Mouse (Mus musculus) heart, postnatal 25 days (tissue): ENCODE results near the gene Cttn. TPM values are rescaled to one million over a fixed set of nuclear protein-coding genes. Genes with fewer than 3 reads are reported as not detected.

Experiments used
- DNase-seq: peaks from one replicate; pipeline ENCODE4 v3.0.0; 2022; ENCODE audit warnings: low spot score
- intact Hi-C: fragments of 180-260 bp; cut with DNase I; formaldehyde crosslinking; loops from one replicate; pipeline ENCODE4 v1.15.1; 2025
- total RNA-seq, 2 experiments: library from RNA; stranded (reverse); gene quantifications; 2 replicates each; pipeline ENCODE4 v1.2.3; 2021

The Cttn gene
- total RNA-seq, 2 experiments from 2014 or later, result 29.5 to 32.4 TPM

- no peak for DNase-seq
- intact Hi-C loops, result no loop called here
Observed at GRCm38 (mm10) chr7:144409682-144410081, 61.1 kb downstream of the Cttn start.

GRCm38 (mm10) chr7:144408464-144409000 is 62.3 kb downstream of the Cttn start:
- no peak for DNase-seq
- intact Hi-C loops, result no loop called here

- DNase-seq, result no peak
- intact Hi-C loops, result no loop called here
Observed at GRCm38 (mm10) chr7:144407675-144408074, 63.1 kb downstream of the Cttn start.

- intact Hi-C loops, result no loop called here
- DNase-seq, result no peak
Observed at GRCm38 (mm10) chr7:144402492-144402891, 68.3 kb downstream of the Cttn start.

- intact Hi-C loops, result no loop called here
- DNase-seq, result no peak
Observed at GRCm38 (mm10) chr7:144391727-144392126, 79.1 kb downstream of the Cttn start.

GRCm38 (mm10) chr7:144390676-144391075 is 80.1 kb downstream of the Cttn start:
- intact Hi-C loops, result no loop called here
- no peak for DNase-seq

- no peak for DNase-seq
Observed at GRCm38 (mm10) chr7:144389704-144390103, 81.1 kb downstream of the Cttn start.

GRCm38 (mm10) chr7:144387537-144387936 is 83.3 kb downstream of the Cttn start:
- intact Hi-C loops, result no loop called here
- no peak for DNase-seq

More at GRCm38 (mm10) chr7:144389704-144390103, 81.1 kb downstream of the Cttn start:
- intact Hi-C loops, result no loop called here

Other genes starting within 250 kb of the Cttn start
- 10 to 100 TPM; 40.3 to 47.7 TPM for gene Ppfia1, start 82.7 kb upstream of the Cttn start, total RNA-seq
- 1 to 10 TPM; 8.2 to 8.6 TPM for gene Fadd, start 111.5 kb upstream of the Cttn start, total RNA-seq